Mouse (Mus musculus) bone marrow macrophage, adult 2 months (primary cell): ENCODE data around the gene Tfdp2.

ENCODE experiments used
- CTCF ChIP-seq: IDR thresholded peaks from 2 replicates; pipeline ENCODE4 v1.5.1; 2012; ENCODE audit warnings: low read depth, mild to moderate bottlenecking, low read length, moderate library complexity
- POLR2A ChIP-seq: IDR thresholded peaks from 2 replicates; pipeline ENCODE4 v1.6.1; 2012; ENCODE audit warnings: mild to moderate bottlenecking, low read depth, low read length, borderline replicate concordance

DNA sequence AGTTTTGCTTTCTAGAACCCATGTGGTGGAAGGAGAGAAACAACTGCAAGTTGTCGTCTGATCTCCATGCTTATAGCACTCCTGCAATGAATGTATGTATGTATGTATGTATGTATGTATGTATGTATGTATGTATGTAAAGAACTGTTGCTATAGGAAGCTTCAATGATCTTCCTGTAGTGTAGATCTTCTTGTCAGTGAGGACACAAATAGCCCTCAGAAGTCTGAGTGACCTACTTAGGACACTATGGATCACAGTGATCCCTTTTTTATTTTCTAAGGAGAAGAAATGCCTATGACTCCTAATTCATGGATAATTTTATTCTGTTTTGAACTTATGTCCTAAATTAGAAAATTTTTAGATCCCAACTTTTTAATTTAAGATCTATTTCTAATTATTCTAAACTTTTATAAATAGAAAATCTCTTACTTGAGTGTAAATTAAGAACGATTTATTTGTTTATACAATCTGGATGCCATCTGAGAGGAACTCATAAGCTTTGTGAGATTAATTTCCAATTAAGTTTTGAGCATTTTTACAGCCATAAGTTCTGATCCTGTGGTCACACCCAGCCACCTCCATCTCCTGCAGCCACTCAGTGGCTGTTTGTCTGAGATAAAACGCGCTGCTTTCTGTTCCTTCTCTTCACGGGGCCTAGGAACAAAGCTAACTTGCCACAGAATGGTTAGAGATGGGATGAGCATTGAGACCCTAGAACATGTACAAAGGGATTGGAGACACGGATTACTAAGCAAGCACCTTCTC, 70.9 kb downstream of the Tfdp2 start:
- TF ChIP-seq CTCF (no peak), POLR2A (no peak)
